Mouse (Mus musculus) C2C12 (cell line): Measurements from ENCODE around the gene Tap2. TPM values are rescaled to one million over a fixed set of nuclear protein-coding genes. Genes with fewer than 3 reads are reported as not detected.

Experiments used
- H3K27me3 ChIP-seq: one replicate; pipeline ENCODE4 v1.6.1; 2011; ENCODE audit not compliant: control insufficient read depth, insufficient read depth, insufficient read length
- H3K36me3 ChIP-seq: one replicate; pipeline ENCODE4 v1.6.1; 2011; ENCODE audit not compliant: control insufficient read depth, insufficient read depth
- H3K4me3 ChIP-seq: one replicate; pipeline ENCODE4 v1.5.1; 2011; ENCODE audit warnings: mild to moderate bottlenecking, control low read depth; ENCODE audit not compliant: poor library complexity, insufficient read depth, severe bottlenecking
- H3K79me2 ChIP-seq: one replicate; pipeline ENCODE4 v1.6.1; 2011; ENCODE audit not compliant: control insufficient read depth, insufficient read depth
- H3K79me3 ChIP-seq: one replicate; pipeline ENCODE4 v1.6.1; 2011; ENCODE audit warnings: low read depth, control low read depth
- H3ac ChIP-seq: one replicate; pipeline ENCODE3; 2011; ENCODE audit warnings: low read depth; ENCODE audit not compliant: control insufficient read depth, insufficient read length
- CEBPB ChIP-seq: IDR thresholded peaks from one replicate; pipeline ENCODE4 v1.6.1; 2011; ENCODE audit warnings: low read depth, mild to moderate bottlenecking, control low read depth, moderate library complexity
- CTCF ChIP-seq: IDR thresholded peaks from one replicate; pipeline ENCODE4 v1.5.1; 2011; ENCODE audit not compliant: control insufficient read depth, insufficient read depth, insufficient read length
- FOSL1 ChIP-seq: IDR thresholded peaks from one replicate; pipeline ENCODE4 v1.8.0; 2011; ENCODE audit warnings: mild to moderate bottlenecking, low read length; ENCODE audit not compliant: poor library complexity, insufficient read depth, severe bottlenecking
- MAX ChIP-seq: IDR thresholded peaks from one replicate; pipeline ENCODE4 v1.6.1; 2011; ENCODE audit warnings: mild to moderate bottlenecking, control low read depth
- MYOD1 ChIP-seq: IDR thresholded peaks from one replicate; pipeline ENCODE4 v1.6.1; 2011; ENCODE audit warnings: low read depth; ENCODE audit not compliant: control insufficient read depth, insufficient read length
- MYOG ChIP-seq: IDR thresholded peaks from one replicate; pipeline ENCODE4 v1.6.1; 2011; ENCODE audit not compliant: control insufficient read depth, insufficient read length; ENCODE audit errors: extremely low read depth
- USF1 ChIP-seq: IDR thresholded peaks from one replicate; pipeline ENCODE4 v1.6.1; 2011; ENCODE audit warnings: low read depth, mild to moderate bottlenecking, control low read depth, moderate library complexity
- polyA plus RNA-seq: library from polyadenylated mRNA; unstranded; fragments of >200 nt; fragmentation: generic; extraction: Trizol; gene quantifications from one replicate; pipeline ENCODE4 v1.2.1, GENCODE M21; 2012; ENCODE audit warnings: missing spikeins

The Tap2 gene
- polyA plus RNA-seq, 1 experiment, result 0.47 TPM

DNA sequence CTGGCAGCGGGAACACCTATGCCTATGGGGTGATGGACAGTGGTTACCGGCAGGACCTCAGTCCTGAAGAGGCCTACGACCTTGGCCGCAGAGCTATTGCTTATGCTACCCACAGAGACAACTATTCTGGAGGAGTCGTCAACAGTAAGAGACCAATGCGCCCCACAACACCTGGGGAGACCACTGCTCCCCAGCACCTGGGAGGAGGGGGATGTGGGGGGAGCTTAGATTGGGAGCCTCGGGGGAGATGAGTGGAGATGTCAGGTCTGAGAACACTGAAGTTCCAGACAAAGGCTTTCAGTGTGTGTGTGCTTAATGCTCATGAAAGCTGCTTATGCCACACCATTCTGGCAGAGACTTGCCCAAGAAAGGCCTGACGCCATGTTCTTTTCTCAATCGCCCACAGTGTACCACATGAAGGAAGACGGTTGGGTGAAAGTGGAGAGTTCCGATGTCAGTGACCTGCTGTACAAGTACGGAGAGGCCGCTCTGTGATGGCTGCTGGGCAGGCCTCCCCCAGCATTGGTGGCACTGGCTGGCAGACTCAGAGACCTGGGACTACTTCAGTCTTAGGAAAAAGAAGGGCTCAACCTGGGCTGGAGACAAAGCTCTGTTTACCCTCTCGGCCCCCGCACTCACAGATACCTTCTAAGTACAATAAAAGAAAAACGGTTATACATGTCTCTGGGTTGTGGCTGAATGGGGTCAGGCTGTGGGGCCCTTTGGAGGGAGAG, 2.4 kb upstream of the Tap2 start:
- no peak for TF ChIP-seq CEBPB
- TF ChIP-seq FOSL1, result no peak
- no peak for TF ChIP-seq MYOG
- TF ChIP-seq USF1, result no peak
- TF ChIP-seq CTCF, result no peak
- no peak for TF ChIP-seq MYOD1
- TF ChIP-seq MAX, result no peak
- H3ac ChIP-seq, result no peak overlapping the region
- H3K79me3 ChIP-seq, result no peaks in the 10 kb centered on the region
- H3K4me3 ChIP-seq, result no peak overlapping the region
- H3K36me3 ChIP-seq, result no peaks in the 10 kb centered on the region
- peaks cover 38% of the 10 kb centered on the region for H3K27me3 ChIP-seq
- no peaks in the 10 kb centered on the region for H3K79me2 ChIP-seq

DNA sequence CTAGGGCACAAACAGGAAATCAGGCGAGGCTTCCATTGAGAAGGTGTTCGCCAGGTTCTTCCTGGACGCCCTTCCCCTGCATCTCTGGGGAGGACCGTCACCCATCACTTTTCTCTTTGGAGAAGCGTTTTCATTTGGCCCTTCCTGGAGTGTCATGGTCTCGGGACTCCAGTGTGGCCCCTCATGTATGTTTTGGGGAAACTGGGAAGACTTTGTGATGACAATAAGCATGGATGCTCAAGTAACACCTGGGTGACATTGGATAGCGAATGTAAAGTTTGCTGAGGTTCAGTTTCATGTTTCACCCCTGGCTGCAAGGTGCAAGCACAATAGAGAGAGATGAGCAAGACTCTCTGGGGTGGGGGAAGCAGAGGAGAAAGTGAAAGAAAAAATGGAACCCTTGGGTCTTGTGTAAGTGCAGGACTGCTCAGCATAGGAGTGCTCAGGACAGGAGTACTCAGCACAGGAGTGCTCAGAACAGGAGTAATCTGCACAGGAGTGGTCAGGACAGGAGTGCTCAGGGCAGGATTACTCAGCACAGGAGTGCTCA, 1.7 kb upstream of the Tap2 start:
- H3K79me3 ChIP-seq, result no peaks in the 10 kb centered on the region
- H3K27me3 ChIP-seq, result peaks cover 33% of the 10 kb centered on the region
- H3K4me3 ChIP-seq, result no peak overlapping the region
- TF ChIP-seq CEBPB, result no peak
- TF ChIP-seq MYOD1, result no peak
- H3K79me2 ChIP-seq, result no peaks in the 10 kb centered on the region
- no peak overlapping the region for H3ac ChIP-seq
- no peaks in the 10 kb centered on the region for H3K36me3 ChIP-seq

GRCm38 (mm10) chr17:34202760-34203442, 426 bp upstream of the Tap2 start:
- Histone ChIP-seq H3K79me3 (no peaks in the 10 kb centered on the region), H3K27me3 (peaks cover 23% of the 10 kb centered on the region)

GRCm38 (mm10) chr17:34204303-34205010, 1.1 kb downstream of the Tap2 start:
- H3K79me2 ChIP-seq, result no peaks in the 10 kb centered on the region
- H3K27me3 ChIP-seq, result peaks cover 10% of the 10 kb centered on the region
- H3ac ChIP-seq, result peak overlapping the region; percentile 74
- H3K36me3 ChIP-seq, result no peaks in the 10 kb centered on the region
- TF ChIP-seq USF1, result no peak
- TF ChIP-seq CTCF, result peak; percentile 93
- no peaks in the 10 kb centered on the region for H3K79me3 ChIP-seq
- H3K4me3 ChIP-seq, result peak overlapping the region; percentile 45

More at GRCm38 (mm10) chr17:34202760-34203442, 426 bp upstream of the Tap2 start:
- Histone ChIP-seq H3K4me3 (no peak overlapping the region), H3K79me2 (no peaks in the 10 kb centered on the region), H3K36me3 (no peaks in the 10 kb centered on the region), H3ac (no peak overlapping the region)
- TF ChIP-seq MYOD1 (no peak), CTCF (no peak), CEBPB (no peak), MYOG (no peak), MAX (no peak), USF1 (no peak), FOSL1 (no peak)

GRCm38 (mm10) chr17:34205021-34205745, 1.9 kb downstream of the Tap2 start:
- Histone ChIP-seq H3K36me3 (no peaks in the 10 kb centered on the region), H3K79me3 (no peaks in the 10 kb centered on the region), H3K27me3 (peaks cover 10% of the 10 kb centered on the region), H3K4me3 (peak overlapping the region; percentile 45), H3K79me2 (no peaks in the 10 kb centered on the region), H3ac (no peak overlapping the region)
- TF ChIP-seq CTCF, result no peak
- no peak for TF ChIP-seq USF1
- TF ChIP-seq MYOG, result no peak
- no peak for TF ChIP-seq FOSL1
- TF ChIP-seq MYOD1, result no peak
- no peak for TF ChIP-seq CEBPB
- no peak for TF ChIP-seq MAX
